15 mouse cellular contexts compared by ENCODE assay signal in the genomic region with DNA sequence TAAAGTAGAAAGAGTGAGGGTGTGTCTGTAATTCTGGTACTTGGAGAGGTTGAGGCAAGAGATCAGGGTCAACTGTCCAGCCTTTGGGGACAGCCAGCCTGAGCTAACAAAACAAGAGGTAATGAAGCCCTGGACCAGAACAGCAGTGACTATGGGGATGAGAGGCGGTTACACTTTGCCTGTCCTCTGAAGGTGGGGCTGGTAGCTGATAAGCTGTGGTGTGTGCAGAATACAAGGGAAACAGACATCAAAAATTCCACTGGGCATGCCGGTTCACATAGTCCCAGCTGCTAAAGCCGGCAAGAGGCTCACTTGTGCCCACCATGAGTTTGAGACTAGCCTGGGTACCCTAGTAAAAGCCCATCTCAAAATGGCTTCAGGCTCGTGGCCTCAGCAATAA. TPM values are rescaled to one million over a fixed set of nuclear protein-coding genes. Genes with fewer than 3 reads are reported as not detected.
DNase-seq lines count a peak whose midpoint lies in the region; ATAC-seq lines count a peak whose summit lies in the region.
"Had no signal": no experiment of that assay in that cellular context is flagged by ENCODE, and none has a peak within 500 bp of the region (broad histone marks: within the 10 kb centered on the region; RNA-seq: fewer than 3 reads in every experiment).

No protein-coding gene starts in this region.

- H3K36me3 ChIP-seq in heart, embryonic 14.5 days (ENCODE audit: control insufficient read depth, insufficient read depth, low read length): no peaks in the 10 kb centered on the region
- H3K36me3 ChIP-seq in erythroblast, embryonic 14.5 days (ENCODE audit: control insufficient read depth): no peaks in the 10 kb centered on the region
- no peaks in the 10 kb centered on the region for H3K36me3 ChIP-seq in liver, embryonic 13.5 days
- H3K36me3 ChIP-seq in stomach, embryonic 16.5 days (ENCODE audit: control insufficient read depth, insufficient read depth, low read length): no peaks in the 10 kb centered on the region
- H3K36me3 ChIP-seq: hindbrain, embryonic 15.5 days; neural tube, embryonic 13.5 days had no signal

- H3K27ac ChIP-seq in heart, embryonic 14.5 days (replicated peaks in 1 of 2; ENCODE audit: control insufficient read depth in 1 of 2, insufficient read depth in 1 of 2, low read depth in 2 of 2, low read length in 2 of 2): peak overlapping the region; percentile 19 to 41; a peak in 2 of 4 replicates
- H3K27ac ChIP-seq in liver, embryonic 13.5 days: peak overlapping the region; percentile 84
- 0 out of 2 replicates have a peak overlapping the region, but pooled peaks have one; percentile 67 for H3K27ac ChIP-seq in stomach, embryonic 16.5 days (ENCODE audit: low read length)
- H3K27ac ChIP-seq: hindbrain, embryonic 15.5 days; neural tube, embryonic 13.5 days had no signal

- H3K4me3 ChIP-seq in heart, embryonic 14.5 days (ENCODE audit: control insufficient read depth in 1 of 2, insufficient read depth in 1 of 2, low read depth in 1 of 2, low read length in 2 of 2): no peak overlapping the region
- H3K4me3 ChIP-seq in erythroblast, embryonic 14.5 days (replicated peaks): peak overlapping the region; percentile 42
- peak overlapping the region; percentile 20 for H3K4me3 ChIP-seq in liver, embryonic 13.5 days (replicated peaks)
- H3K4me3 ChIP-seq in stomach, embryonic 16.5 days (replicated peaks; ENCODE audit: low read length): no peak overlapping the region
- H3K4me3 ChIP-seq: hindbrain, embryonic 15.5 days; neural tube, embryonic 13.5 days had no signal

- no peaks in the 10 kb centered on the region for H3K9me3 ChIP-seq in heart, embryonic 14.5 days (ENCODE audit: control insufficient read depth, low read length)
- no peaks in the 10 kb centered on the region for H3K9me3 ChIP-seq in erythroblast, embryonic 14.5 days (ENCODE audit: control insufficient read depth, low read length)
- H3K9me3 ChIP-seq in liver, embryonic 13.5 days (replicated peaks): no peaks in the 10 kb centered on the region
- no peaks in the 10 kb centered on the region for H3K9me3 ChIP-seq in stomach, embryonic 16.5 days (replicated peaks; ENCODE audit: control insufficient read depth, low read length)
- H3K9me3 ChIP-seq: hindbrain, embryonic 15.5 days; neural tube, embryonic 13.5 days had no signal

- H3K27me3 ChIP-seq in heart, embryonic 14.5 days (ENCODE audit: control insufficient read depth, insufficient read depth, low read length): no peaks in the 10 kb centered on the region
- no peaks in the 10 kb centered on the region for H3K27me3 ChIP-seq in erythroblast, embryonic 14.5 days (ENCODE audit: control insufficient read depth)
- no peaks in the 10 kb centered on the region; the same call in 1 of the 2 replicates for H3K27me3 ChIP-seq in liver, embryonic 13.5 days
- no peaks in the 10 kb centered on the region for H3K27me3 ChIP-seq in stomach, embryonic 16.5 days (ENCODE audit: control insufficient read depth, insufficient read depth, low read length)
- H3K27me3 ChIP-seq: hindbrain, embryonic 15.5 days; neural tube, embryonic 13.5 days had no signal

- no peak overlapping the region for H3K9ac ChIP-seq in heart, embryonic 14.5 days (ENCODE audit: low read length)
- H3K9ac ChIP-seq in liver, embryonic 13.5 days: peak overlapping the region; percentile 46
- H3K9ac ChIP-seq in stomach, embryonic 16.5 days (ENCODE audit: low read length): no peak overlapping the region
- H3K9ac ChIP-seq: hindbrain, embryonic 15.5 days; lung, embryonic 14.5 days; neural tube, embryonic 13.5 days had no signal

- H3K4me2 ChIP-seq in heart, embryonic 14.5 days (ENCODE audit: low read length): no peak overlapping the region
- peak overlapping the region; percentile 61 for H3K4me2 ChIP-seq in liver, embryonic 13.5 days
- no peak overlapping the region for H3K4me2 ChIP-seq in stomach, embryonic 16.5 days (ENCODE audit: low read depth, low read length)
- H3K4me2 ChIP-seq: hindbrain, embryonic 15.5 days; lung, embryonic 14.5 days; neural tube, embryonic 13.5 days had no signal

- WGBS in heart, embryonic 14.5 days: 39% methylated on average over 4 of the region's 4 CpGs
- WGBS in liver, embryonic 13.5 days (ENCODE audit: insufficient replicate concordance): 24% methylated on average over 4 of the region's 4 CpGs
- WGBS in stomach, embryonic 16.5 days: 71% methylated on average over 4 of the region's 4 CpGs

- DNase-seq in heart, adult 18-20 months: no peak
- peak; percentile 22 for DNase-seq in liver, embryonic 13.5 days
- DNase-seq in cerebellum, postnatal 10 days: no peak
- no peak for DNase-seq in cerebellum, adult 9-10 months
- DNase-seq: cerebellum, adult 2 months; gastrocnemius, postnatal 14 days; kidney, adult 2 months; kidney, postnatal 36 days; layer of hippocampus, postnatal 36 days had no signal

- no peak for ATAC-seq in heart, embryonic 14.5 days (ENCODE audit: insufficient number of reproducible peaks, insufficient read depth, low FRiP score, low read depth)
- peak; percentile 86 for ATAC-seq in liver, embryonic 13.5 days (ENCODE audit: low read depth)
- ATAC-seq in stomach, embryonic 16.5 days (ENCODE audit: insufficient read depth, low FRiP score): no peak

- peaks cover 21 to 25% of the 10 kb centered on the region in 2 experiments for H3K4me1 ChIP-seq in heart, embryonic 14.5 days (ENCODE audit: control insufficient read depth in 2 of 2, insufficient read depth in 2 of 2, low read length in 2 of 2)
- H3K4me1 ChIP-seq in erythroblast, embryonic 14.5 days (ENCODE audit: control insufficient read depth): peaks cover 48% of the 10 kb centered on the region
- H3K4me1 ChIP-seq in liver, embryonic 13.5 days (replicated peaks): peaks cover 43% of the 10 kb centered on the region
- peaks cover 20% of the 10 kb centered on the region for H3K4me1 ChIP-seq in stomach, embryonic 16.5 days (ENCODE audit: control insufficient read depth, insufficient read depth, low read length)

RNA-seq across cellular contexts. Expression of gene Dynll1, which starts 11.6 kb away (rescaled TPM):
- 1,218 and 1,301 TPM in 2 replicates for polyA plus RNA-seq in heart, embryonic 14.5 days (2014; fragmentation: Nextera tagmentation; extraction: Ambion mirVana)
- total RNA-seq in heart, adult 18-20 months (2021): 10 to 100 TPM; 95.3 to 98.8 TPM
- polyA plus RNA-seq in erythroblast, embryonic 14.5 days (2012): 85.2 and 91.7 TPM in 2 replicates
- 744 and 768 TPM in 2 replicates for polyA plus RNA-seq in liver, embryonic 13.5 days (2015; fragmentation: Nextera tagmentation; extraction: Ambion mirVana)
- 1,419 and 1,514 TPM in 2 replicates for polyA plus RNA-seq in stomach, embryonic 16.5 days (2015; fragmentation: Nextera tagmentation; extraction: Ambion mirVana)

RNA-seq across cellular contexts. Expression of gene Srsf9, which starts 14.6 kb away (rescaled TPM):
- 95.0 and 104 TPM in 2 replicates for polyA plus RNA-seq in heart, embryonic 14.5 days (2014; fragmentation: Nextera tagmentation; extraction: Ambion mirVana)
- total RNA-seq in heart, adult 18-20 months (2021): 10 to 100 TPM; 18.2 to 19.2 TPM
- 5.3 and 5.5 TPM in 2 replicates for polyA plus RNA-seq in erythroblast, embryonic 14.5 days (2012)
- 130 and 143 TPM in 2 replicates for polyA plus RNA-seq in liver, embryonic 13.5 days (2015; fragmentation: Nextera tagmentation; extraction: Ambion mirVana)
- 111 and 127 TPM in 2 replicates for polyA plus RNA-seq in stomach, embryonic 16.5 days (2015; fragmentation: Nextera tagmentation; extraction: Ambion mirVana)

RNA-seq across cellular contexts. Expression of gene Gatc, which starts 28.6 kb away (rescaled TPM):
- 28.3 and 29.1 TPM in 2 replicates for polyA plus RNA-seq in heart, embryonic 14.5 days (2014; fragmentation: Nextera tagmentation; extraction: Ambion mirVana)
- 10 to 100 TPM; 17.2 to 18.0 TPM for total RNA-seq in heart, adult 18-20 months (2021)
- 1.4 and 1.7 TPM in 2 replicates for polyA plus RNA-seq in erythroblast, embryonic 14.5 days (2012)
- 13.0 and 19.0 TPM in 2 replicates for polyA plus RNA-seq in liver, embryonic 13.5 days (2015; fragmentation: Nextera tagmentation; extraction: Ambion mirVana)
- 21.3 and 24.5 TPM in 2 replicates for polyA plus RNA-seq in stomach, embryonic 16.5 days (2015; fragmentation: Nextera tagmentation; extraction: Ambion mirVana)

RNA-seq across cellular contexts. Expression of gene Triap1, which starts 28.7 kb away (rescaled TPM):
- 42.9 and 47.6 TPM in 2 replicates for polyA plus RNA-seq in heart, embryonic 14.5 days (2014; fragmentation: Nextera tagmentation; extraction: Ambion mirVana)
- 10 to 100 TPM; 26.9 to 28.4 TPM for total RNA-seq in heart, adult 18-20 months (2021)
- 0.33 and 0.72 TPM in 2 replicates for polyA plus RNA-seq in erythroblast, embryonic 14.5 days (2012)
- polyA plus RNA-seq in liver, embryonic 13.5 days (2015; fragmentation: Nextera tagmentation; extraction: Ambion mirVana): 40.4 and 41.5 TPM in 2 replicates
- polyA plus RNA-seq in stomach, embryonic 16.5 days (2015; fragmentation: Nextera tagmentation; extraction: Ambion mirVana): 49.4 and 60.9 TPM in 2 replicates

RNA-seq across cellular contexts. Expression of gene Coq5, which starts 32.9 kb away (rescaled TPM):
- polyA plus RNA-seq in heart, embryonic 14.5 days (2014; fragmentation: Nextera tagmentation; extraction: Ambion mirVana): 75.1 and 82.1 TPM in 2 replicates
- 100 to 1,000 TPM; 150 to 174 TPM for total RNA-seq in heart, adult 18-20 months (2021)
- 1.6 and 1.9 TPM in 2 replicates for polyA plus RNA-seq in erythroblast, embryonic 14.5 days (2012)
- polyA plus RNA-seq in liver, embryonic 13.5 days (2015; fragmentation: Nextera tagmentation; extraction: Ambion mirVana): 38.1 and 42.0 TPM in 2 replicates
- polyA plus RNA-seq in stomach, embryonic 16.5 days (2015; fragmentation: Nextera tagmentation; extraction: Ambion mirVana): 46.5 and 49.2 TPM in 2 replicates

Comparison
In these comparisons a context has a peak if more than half of its experiments do, and no peak if none do; other contexts are left out.
1. H3K27ac ChIP-seq: peak in every context shown above with its lines; median percentile 84 in liver, embryonic 13.5 days; 67 in stomach, embryonic 16.5 days; 30 in heart, embryonic 14.5 days.
2. H3K4me3 ChIP-seq: peak in erythroblast, embryonic 14.5 days (single experiment) and liver, embryonic 13.5 days (single experiment); none in heart, embryonic 14.5 days (0 of 2) and stomach, embryonic 16.5 days (single experiment).
3. RNA of gene Srsf9, which starts 14.6 kb away (polyA plus RNA-seq): 130 to 143 TPM in liver, embryonic 13.5 days, 111 to 127 TPM in stomach, embryonic 16.5 days and 95.0 to 104 TPM in heart, embryonic 14.5 days; 5.3 to 5.5 TPM in erythroblast, embryonic 14.5 days; every median in the first group is over 10 times any median in the second.